Mouse (Mus musculus) olfactory bulb, adult 2 months (tissue): ENCODE measurements around the gene Pcnx3. TPM values are rescaled to one million over a fixed set of nuclear protein-coding genes. Genes with fewer than 3 reads are reported as not detected.

Experiments
- H3K27ac ChIP-seq: fragments of 200-500 bp; 2 replicates; pipeline ENCODE4 v1.5.1; 2012; ENCODE audit warnings: low read depth, low read length; ENCODE audit not compliant: insufficient read depth
- H3K4me1 ChIP-seq: fragments of 200-500 bp; 2 replicates; pipeline ENCODE4 v1.6.1; 2012; ENCODE audit warnings: low read length; ENCODE audit not compliant: control insufficient read depth, insufficient read depth
- H3K4me3 ChIP-seq: fragments of 200-500 bp; 2 replicates; pipeline ENCODE4 v1.5.1; 2012; ENCODE audit warnings: mild to moderate bottlenecking, low read depth, low read length, moderate library complexity; ENCODE audit not compliant: insufficient read depth
- CTCF ChIP-seq: fragments of 200-500 bp; IDR thresholded peaks from 2 replicates; pipeline ENCODE4 v1.5.1; 2012; ENCODE audit warnings: low read depth, mild to moderate bottlenecking, low read length, moderate library complexity; ENCODE audit not compliant: insufficient read depth
- POLR2A ChIP-seq: fragments of 200-500 bp; IDR thresholded peaks from 2 replicates; pipeline ENCODE4 v1.6.1; 2012; ENCODE audit warnings: mild to moderate bottlenecking, low read depth, low read length, moderate library complexity; ENCODE audit not compliant: insufficient read depth
- WGBS: fragments of 180-500 bp; shearing (Covaris S2); methylation state at CpG from one replicate; pipeline ENCODE4 v1.1.7; 2018; 5-methylcytosine and 5-hydroxymethylcytosine counted together
- polyA plus RNA-seq: library from polyadenylated mRNA; stranded (reverse); fragments of >200 nt; gene quantifications from 2 replicates; pipeline ENCODE4 v1.2.4, GENCODE M21; 2012; ENCODE audit warnings: low replicate concordance; ENCODE audit not compliant: missing spikeins, insufficient read depth, insufficient read length

Pcnx3 gene
- polyA plus RNA-seq, 1 experiment, result not detected

DNA sequence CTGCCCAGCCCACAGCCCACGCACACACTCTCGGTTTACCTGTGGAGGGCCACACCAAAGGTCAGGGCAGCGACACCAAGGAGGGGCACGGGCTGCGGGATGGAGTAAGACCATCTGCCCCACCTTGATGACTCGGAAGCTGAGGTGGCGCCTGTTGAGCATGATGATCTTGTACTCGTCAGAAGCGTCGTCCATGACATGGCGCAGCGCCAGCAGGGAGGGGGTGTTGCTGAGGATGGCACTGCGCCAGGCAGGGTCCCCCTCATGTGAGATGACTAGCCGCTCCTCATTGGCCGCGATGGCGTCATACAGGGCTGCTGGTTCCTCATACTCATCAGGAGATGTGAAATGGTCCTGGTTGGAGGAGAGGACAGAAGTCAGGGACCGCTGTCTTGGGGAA lies 22.3 kb downstream of the Pcnx3 start:
- Histone ChIP-seq H3K27ac (no peak overlapping the region), H3K4me1 (peaks cover 11% of the 10 kb centered on the region; the same call in 1 of the 2 replicates), H3K4me3 (no peak overlapping the region)
- WGBS, result 84% methylated on average over 18 of the region's 18 CpGs
- TF ChIP-seq CTCF, result no peak
- TF ChIP-seq POLR2A, result no peak

DNA sequence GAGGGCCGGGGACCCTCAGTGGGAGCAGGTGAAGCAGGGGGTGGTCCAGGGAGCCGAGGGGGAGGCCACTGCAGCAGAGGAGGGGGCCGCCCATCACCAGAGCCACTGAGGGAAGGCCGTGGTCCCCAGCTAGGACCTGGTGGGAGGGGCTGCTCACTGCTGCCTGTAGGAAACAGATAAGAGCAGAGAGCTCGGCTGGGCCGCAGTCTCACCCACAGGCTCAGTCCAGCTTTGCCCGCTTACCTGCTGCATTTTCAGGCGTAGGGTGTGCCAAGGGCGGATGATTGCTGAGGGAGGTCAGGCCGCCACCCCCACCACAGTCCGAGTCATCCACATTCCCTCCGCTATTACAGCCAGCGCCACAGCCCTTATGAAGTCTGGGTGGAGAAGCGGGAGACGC lies 23.2 kb downstream of the Pcnx3 start:
- Histone ChIP-seq H3K4me3 (no peak overlapping the region), H3K27ac (no peak overlapping the region), H3K4me1 (peaks cover 11% of the 10 kb centered on the region; the same call in 1 of the 2 replicates)
- WGBS, result 94% methylated on average over 15 of the region's 15 CpGs
- TF ChIP-seq CTCF (no peak), POLR2A (no peak)

DNA sequence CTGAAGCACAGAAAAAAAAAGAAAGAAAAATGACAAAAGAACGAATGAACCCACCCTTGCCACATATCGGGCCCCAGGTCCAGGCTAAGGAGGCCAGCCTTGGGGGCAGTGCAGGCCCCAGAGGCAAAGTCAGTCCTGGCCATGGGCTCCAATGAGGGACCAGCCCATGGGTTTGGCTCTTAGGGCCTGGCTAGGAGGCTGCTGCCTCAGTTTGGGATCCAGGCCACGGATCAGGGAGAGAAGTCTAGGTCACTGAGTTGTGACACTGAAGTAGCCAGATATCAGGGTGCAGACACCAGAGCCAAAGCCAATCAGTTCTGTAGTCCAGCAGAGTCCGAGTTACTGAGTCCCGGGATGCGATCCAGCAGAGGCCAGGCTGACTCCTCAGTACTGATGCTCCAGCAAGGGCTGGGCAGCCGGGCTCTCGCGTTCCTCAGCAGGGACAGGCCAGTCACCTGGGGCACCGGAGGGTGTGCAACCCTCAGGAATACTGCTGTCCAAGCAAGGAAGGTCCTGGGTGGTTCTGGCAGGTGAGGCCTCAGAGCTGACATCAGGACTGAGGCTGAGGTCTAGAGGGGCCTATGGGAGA lies 23.9 kb downstream of the Pcnx3 start:
- no peak overlapping the region for H3K27ac ChIP-seq
- WGBS, result 94% methylated on average over 10 of the region's 10 CpGs
- TF ChIP-seq POLR2A (no peak), CTCF (no peak)

DNA sequence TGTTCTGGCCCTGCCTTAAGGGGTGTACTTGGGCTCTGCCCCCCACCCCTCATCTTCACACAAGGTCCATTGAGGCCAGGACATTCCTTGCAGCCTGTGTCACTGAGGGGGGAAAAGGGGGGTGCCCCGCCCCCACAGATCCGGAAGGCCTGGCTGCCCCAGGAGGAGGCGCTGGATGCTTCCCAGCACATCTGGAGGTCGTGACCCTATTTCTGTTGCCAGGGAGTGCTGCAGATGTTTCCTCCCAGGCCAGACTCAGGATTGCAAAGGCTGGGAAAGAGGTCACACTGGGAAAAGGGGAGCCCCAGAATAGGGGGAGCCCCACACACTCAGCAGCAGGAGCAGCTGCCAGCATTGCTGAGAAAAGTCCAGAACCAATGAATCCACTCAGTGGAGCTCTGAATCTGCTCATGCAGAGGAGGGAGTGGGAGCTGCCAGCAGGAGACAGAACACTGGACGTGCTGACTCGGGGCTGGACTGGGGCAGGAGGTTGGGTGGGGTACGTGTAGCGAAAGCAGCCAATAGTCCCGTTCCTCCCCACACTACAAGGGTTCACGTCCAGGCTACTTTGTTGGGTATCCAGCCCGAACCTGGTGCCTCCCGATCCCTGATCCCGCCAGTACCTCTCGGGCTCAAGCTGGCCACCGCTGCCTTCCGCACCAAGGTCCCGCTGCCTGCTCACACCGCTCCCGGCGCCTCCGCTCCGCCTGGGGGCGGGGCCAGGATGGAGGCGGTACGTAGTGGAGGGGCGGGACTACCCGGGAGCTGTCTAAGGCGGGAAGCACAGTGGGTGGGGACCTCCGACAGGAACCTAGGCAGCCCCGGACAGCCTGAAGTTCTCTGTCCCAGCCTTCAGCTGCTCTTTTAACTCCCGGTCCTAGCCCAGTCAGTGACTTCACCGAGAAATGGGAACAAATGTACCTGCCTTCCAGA lies 25.5 kb downstream of the Pcnx3 start, which contains the start of gene Sipa1:
TSS of gene Sipa1 (minus strand) at position 727 of the 933 bp plus-strand sequence.
- WGBS, result 6% methylated on average over 32 of the region's 32 CpGs
- TF ChIP-seq POLR2A (no peak), CTCF (no peak)
- Histone ChIP-seq H3K27ac (0 out of 2 replicates have a peak within 1 kb of the TSS, but pooled peaks have one; percentile 2), H3K4me1 (peaks cover 11% of the 10 kb centered on the region; the same call in 1 of the 2 replicates), H3K4me3 (peak within 1 kb of the TSS; percentile 45)

More for the DNA sequence above, 23.9 kb downstream of the Pcnx3 start:
- Histone ChIP-seq H3K4me3 (no peak overlapping the region), H3K4me1 (peaks cover 11% of the 10 kb centered on the region; the same call in 1 of the 2 replicates)

DNA sequence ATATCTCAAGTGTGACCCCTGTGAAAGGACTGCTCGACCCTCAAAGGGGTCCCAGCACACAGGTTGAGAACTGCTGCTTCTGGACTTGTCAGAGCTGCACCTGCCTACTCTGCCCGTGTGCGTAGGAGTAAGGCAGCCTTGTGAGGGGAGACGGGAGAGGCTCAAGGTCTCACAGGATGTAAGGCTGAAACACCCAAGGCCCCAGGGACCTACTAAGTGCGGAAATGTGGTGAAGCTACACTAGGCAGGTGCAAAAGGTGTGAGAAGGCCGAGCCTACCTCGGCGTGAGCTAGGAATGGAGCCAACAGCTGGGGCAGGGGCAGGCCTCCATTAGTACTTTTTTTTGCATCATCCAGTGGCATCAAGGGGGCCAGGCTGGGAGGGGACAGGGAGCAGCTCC lies 26.4 kb downstream of the Pcnx3 start:
- peaks cover 11% of the 10 kb centered on the region; the same call in 1 of the 2 replicates for H3K4me1 ChIP-seq
- TF ChIP-seq CTCF, result no peak
- no peak for TF ChIP-seq POLR2A
- 74% methylated on average over 8 of the region's 8 CpGs for WGBS
- no peak overlapping the region for H3K27ac ChIP-seq
- no peak overlapping the region for H3K4me3 ChIP-seq

DNA sequence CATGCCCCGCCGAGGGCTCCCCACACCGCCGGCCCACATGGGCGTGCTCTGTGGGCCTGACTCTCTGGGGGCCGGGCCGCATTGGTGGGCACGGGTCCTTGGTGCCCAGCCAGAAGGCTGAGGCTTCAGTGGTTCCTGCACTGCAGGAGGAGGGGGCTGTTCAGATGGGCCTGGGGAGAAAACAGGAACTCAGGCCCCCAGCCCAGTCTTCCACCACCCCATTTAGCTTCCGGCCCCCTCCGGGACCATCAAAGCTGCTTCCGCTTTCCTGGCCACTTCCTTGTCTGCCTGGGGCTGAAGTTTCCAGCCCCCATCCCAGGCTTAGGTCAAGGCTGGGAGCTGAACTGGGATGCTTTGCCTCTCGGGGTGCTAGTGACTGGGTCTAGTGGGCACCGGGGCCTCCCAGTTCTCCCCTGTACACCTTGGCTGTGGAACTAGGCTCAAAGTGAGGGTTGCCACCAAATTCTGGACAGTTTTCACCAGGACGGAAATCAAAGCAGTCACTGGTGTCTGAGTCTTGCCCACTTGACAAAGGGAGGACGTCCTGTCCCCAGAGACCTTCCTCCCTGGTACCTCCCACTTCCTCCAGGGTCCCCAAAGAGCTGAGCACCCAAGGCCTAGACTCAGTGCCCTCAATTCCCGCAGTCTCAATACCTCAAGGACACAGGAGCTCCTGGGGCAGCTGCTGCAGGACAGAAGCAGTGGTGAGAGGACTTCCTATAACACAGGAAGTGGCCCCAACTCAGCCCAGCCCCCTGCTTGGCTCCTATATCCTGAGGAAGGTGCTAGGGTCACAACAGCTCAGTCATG lies 27.6 kb downstream of the Pcnx3 start:
- H3K4me1 ChIP-seq, result peaks cover 11% of the 10 kb centered on the region; the same call in 1 of the 2 replicates
- WGBS, result 91% methylated on average over 16 of the region's 16 CpGs
- TF ChIP-seq CTCF, result no peak
- TF ChIP-seq POLR2A, result no peak
- H3K27ac ChIP-seq, result peak overlapping the region; percentile 31; the same call in 1 of the 2 replicates
- no peak overlapping the region for H3K4me3 ChIP-seq

DNA sequence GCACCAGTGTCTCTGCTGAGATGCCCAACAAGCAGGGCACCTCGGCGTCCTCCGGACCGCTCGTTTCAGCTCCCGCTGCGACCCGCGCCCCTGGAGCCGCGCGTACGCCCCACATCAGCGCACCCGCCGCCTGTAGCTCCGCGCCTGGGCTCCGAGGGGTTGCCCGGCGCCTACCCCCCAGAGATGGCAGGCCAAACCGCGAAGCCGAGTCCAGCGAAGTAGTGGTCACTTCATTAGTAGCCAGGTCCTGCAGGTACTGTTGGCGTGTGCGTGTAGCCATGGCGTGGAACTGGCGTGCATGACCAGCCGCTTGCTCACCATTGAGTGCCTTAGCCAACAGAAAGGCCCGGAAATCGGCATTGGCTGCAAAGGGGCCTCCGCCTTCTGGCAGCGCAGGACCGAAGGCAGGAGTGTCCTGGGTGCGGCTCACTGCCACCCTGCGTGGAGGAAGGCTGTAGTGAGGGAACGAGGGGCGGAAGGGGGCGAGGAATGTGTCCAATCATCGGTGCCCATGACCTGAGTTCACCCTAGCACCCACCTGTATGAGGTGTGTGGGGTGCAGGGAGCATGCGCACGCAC lies 33.9 kb downstream of the Pcnx3 start:
- no peak for TF ChIP-seq CTCF
- TF ChIP-seq POLR2A, result no peak
- Histone ChIP-seq H3K4me3 (peak overlapping the region; percentile 47), H3K27ac (no peak overlapping the region), H3K4me1 (peaks cover 15% of the 10 kb centered on the region)
- WGBS, result 18% methylated on average over 43 of the region's 43 CpGs

DNA sequence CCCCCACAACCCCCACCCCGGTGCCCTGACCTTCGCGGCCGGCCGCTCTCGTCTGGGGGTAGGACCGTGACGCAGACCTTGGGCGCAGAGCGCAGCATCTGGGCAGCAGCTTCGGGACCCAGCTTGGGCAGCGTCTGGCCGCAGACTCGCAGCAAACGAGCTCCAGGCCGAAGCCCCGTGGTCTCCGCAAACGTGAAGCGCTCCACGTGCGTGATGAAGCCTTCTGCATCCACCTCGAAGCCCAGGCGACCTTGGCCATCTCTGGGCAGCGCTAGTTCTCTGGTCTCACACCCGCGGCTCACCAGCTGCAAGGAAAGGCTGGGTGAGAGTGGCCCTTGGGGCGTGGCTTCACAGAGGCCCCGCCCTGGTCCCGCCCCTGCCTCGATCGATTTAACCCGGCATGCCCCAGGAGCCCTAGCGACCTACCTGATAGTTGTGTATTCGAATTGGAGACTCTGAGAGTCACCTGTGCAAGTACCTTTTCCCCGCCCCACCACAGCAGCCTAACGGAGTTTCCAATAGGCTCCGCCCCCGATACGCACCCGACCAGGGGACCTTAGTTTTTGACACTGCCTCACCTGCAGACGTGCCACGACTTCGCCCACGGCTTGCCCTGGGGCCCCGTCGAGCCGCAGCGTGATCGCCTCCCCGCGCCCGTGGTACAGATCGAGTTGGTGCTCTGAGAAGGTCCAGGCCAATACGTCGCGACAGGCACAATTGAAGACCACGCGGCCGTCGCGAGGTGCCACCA lies 34.6 kb downstream of the Pcnx3 start:
- Histone ChIP-seq H3K27ac (no peak overlapping the region), H3K4me3 (peak overlapping the region; percentile 47), H3K4me1 (peaks cover 21% of the 10 kb centered on the region)
- TF ChIP-seq POLR2A (no peak), CTCF (no peak)
- 14% methylated on average over 62 of the region's 62 CpGs for WGBS
